Mouse (Mus musculus) cerebellum, postnatal 36 days (tissue): Measurements from ENCODE around the gene Lrrc8a.
A peak's percentile ranks its signal among the peaks of the same experiment; 100 is the strongest.

Source experiments
- DNase-seq, 2 experiments: peaks; one replicate each; pipeline ENCODE4 v3.0.0; 2021 to 2022; ENCODE audit warnings: mixed read lengths in 2 of 2

Gene Lrrc8a

DNA sequence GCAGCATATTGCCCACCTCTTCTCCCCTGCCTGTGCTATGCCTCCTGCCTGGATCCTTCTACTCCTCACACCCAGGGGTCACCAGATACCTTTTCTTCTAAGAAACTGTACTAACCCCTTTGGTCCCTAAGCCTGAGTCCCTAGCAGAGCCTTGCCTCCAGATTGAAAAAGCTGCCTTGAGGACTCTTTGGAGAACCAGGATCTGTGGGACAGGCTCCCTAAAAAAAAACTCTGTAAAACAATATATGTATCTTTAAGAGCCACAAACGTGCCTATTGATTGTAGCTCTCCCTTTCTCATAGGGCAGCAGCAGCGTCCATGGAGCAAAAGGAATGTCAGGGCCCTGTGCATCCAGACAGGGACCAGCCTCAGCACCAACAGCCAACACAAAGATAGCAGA is 2.8 kb downstream of the Lrrc8a start, which contains the start of gene Gm28035:
Gene Gm28035, plus strand, starts transcription at position 301 of the 400 bp plus-strand sequence.
- DNase-seq = no peak

DNA sequence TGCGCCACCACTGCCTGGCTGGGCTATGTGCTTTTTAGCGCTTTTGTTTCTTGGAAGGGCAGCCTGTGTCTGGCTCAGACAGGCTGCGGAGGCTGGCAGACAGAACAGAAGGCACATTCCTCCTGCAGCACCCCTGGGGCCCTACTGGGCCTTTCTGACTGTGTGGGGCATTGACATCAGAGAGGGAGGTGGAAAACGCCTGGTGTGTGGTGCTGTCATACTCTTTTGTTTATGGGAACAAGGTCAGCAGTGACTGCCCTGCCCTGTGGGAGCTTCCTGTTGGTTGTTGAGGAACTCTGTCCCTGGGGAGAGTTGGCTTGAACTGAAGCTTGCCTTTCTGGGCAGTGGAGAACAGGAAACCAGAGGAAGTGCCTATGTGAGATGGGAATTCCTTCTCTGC is 5.0 kb downstream of the Lrrc8a start:
- DNase-seq = peak; percentile 74 to 76

DNA sequence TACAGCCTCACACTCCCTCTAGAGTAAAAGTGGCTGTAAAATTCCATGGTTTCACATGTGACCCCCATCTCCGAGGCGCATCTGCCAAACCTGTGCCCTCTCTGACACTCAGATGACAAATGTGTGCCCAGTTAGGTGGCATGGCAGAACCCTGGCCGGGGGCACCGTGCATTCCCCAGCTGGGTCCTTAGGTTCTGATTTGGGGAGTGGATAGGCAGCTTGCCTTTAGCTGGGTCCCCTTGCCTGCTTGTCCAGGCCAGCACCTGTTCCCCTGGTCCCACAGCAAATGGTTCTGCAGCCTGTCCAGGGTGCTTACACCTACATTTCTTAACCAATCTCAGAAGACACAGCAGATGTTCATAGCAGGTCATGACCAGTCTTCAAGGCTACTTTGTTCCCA is 5.9 kb downstream of the Lrrc8a start:
- peak in 1 of 2 experiments; percentile 6 for DNase-seq

DNA sequence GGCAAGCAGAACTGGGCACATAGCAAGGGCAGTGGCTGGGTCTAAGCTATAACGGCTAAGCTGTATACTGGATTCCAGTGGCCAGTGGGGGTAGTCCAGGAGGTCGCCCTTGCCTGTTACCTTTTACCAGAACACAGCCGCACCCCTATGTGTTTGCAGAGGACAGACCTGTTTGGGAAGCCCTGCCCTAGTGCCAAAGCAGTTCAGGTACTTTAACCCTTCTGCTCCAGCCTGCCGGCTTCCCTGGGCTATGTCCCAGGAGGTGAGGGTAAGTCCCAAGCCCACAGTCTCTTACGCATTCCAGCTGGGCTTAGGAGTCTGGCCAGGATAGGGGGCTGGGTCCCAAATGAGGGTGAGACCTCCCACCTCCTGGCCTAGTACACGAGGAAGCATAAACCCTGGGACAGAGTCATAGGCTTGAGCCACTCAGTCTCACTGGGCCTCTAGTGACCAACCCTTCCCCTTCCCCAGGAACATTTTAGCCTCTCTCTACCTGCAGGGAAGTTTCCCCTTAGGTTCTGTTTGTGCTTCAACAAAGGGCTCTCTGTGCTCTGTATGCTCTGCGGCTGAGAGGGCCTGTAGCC is 7.2 kb downstream of the Lrrc8a start:
- DNase-seq = no peak

DNA sequence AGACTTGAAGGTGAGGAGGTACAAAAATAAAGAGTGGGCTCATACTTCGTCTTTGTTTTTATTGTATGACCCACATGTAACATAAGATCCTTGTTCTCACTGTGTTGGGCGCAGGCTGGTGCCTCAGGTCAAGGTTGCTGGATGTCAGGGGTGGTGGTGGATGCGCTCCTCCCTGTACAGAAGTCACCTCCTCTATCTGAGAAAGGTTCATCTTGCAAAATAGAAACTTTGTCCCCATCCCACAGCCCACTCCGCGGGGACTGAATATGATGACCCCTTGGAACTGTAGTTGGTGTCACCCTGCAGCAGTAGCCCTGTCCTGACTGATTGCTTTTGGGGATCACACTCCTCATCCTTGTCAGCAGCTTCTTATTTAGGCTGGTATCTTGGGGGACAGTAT is 9.5 kb downstream of the Lrrc8a start:
- no peak for DNase-seq

DNA sequence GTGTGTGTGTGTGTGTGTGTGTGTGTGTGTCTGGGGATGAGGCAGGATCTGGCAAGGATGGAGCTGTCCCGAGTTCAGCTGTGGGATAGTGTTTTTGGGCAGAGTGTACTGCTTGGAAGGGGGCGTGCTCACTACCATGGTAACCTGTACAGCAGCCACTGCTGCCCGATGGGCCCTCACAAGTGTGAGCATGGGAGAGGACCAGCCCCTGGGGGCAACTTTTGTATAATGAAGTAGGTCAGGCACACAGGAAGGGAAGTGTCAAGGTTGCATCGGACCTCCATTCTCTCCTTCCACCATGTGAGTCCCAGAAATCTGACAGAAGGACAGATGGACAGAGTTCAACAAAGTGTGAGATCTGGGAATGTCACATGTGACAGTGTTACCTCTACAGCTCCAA is 10.2 kb downstream of the Lrrc8a start:
- peak in 1 of 2 experiments; percentile 8 for DNase-seq

DNA sequence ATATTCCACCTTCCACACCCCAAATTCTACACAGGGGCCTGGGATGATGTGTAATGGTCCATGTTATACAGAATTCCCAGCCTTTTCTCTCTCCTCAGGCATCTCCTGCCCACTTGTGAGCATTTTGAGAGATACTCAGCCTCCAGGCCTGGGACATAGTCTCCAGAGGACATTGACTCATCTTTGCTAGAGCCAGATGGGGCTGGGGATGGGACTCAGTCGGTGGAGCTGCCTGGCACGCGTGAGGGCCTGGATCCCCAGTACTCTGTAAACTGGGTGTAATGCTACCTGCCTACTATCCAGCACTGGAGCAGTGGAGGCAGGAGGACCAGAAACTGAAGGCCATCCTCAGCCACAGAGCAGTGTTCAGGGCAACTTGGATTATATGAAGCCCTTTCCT is 11.7 kb downstream of the Lrrc8a start:
- DNase-seq = no peak

DNA sequence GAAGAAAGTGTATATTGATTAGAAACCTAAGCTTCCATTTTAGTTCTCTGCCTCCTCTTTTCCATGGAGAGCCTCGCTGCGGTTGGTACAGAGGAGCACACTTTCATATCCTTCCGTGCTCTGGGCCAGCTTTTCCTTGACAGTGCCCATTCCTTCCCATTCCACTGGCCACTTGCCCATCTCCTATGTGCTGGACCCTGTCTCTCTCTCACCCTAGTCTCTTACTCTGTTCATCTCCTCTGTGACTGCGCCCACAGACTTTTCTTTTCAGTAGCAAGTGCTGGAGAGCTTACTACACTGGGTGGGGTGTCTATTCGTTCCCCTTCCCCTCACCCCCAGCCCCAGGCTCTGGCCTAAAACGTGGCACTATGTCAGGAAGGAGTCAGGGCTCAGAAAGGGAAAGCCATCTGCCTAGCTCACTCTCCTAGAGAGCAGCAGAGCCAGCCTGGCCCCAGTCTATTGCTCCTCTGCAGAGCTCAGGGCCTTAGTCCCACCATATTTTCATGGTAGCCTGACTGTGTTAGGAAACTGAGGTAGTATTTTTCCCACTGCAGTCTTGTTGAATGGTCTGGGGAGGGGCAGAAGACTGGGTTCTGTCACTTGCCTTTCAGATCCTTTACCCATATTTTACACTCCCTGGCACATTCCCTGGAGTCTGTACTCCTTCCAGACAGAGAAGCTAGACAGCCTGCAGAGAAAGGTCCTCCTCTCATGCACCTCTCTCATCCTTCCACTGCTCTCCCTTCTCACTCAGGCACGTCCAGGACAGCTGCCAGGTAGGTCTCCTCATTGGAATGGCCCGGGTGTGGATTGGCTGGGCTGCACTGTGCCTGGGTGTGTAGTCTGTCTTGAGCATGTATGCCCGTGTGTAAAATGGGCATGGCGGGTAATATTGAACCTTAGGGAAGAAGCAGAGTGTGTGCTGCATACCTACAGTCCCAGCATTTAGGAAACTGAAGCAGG is 12.9 kb downstream of the Lrrc8a start:
- no peak for DNase-seq

DNA sequence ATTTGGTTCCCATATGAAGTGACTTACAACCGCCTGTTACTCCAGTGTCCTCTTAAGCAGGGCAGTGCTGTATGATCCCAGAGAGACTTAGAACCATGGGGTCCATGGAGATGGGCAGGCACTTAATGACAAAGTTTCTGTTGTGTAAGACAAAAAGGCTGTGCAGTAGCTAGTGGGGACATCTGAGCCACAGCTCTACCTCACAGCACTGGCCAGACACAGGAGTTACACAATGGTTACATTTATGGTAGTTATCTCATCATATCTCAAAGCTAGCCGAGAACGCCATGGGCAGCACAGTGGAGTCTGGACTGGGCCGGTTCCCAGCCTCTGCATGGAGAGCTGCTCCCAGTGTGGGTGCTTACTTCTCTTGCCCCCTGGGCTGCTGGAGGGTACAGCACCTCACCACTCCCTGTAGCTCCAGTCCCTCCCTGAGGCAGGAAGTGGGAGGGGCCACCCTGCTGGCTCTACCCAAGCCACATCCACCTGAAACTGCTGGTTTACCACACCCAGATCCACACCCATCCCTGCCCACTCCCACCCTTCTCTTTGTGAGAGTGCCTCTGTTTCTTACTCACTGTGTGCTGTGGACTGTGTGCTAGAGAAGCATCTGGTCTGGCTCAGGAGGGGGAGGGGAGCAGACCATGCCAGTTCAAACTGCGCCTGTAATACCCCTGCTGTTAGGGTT is 14.0 kb downstream of the Lrrc8a start:
- no peak for DNase-seq

DNA sequence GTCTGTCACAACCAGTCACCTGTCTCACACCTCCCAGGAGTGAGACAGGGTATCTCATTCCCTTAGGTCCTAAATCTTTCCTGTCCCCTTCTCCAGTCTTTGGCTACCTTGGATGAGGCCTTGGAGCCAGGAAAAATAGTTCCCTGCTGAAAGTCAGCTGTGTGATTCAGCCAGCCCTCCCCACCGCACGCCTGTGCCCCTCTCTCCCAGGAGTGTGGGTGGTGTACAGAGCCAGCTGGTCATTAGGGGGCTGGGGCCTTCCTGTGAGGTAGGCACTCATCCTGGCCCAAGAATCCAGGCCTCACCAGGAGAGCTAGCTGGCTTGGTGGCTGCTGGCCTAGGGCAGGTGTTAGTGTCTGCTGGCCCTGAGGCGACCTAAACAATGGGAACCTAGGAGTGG is 15.0 kb downstream of the Lrrc8a start:
- no peak for DNase-seq

DNA sequence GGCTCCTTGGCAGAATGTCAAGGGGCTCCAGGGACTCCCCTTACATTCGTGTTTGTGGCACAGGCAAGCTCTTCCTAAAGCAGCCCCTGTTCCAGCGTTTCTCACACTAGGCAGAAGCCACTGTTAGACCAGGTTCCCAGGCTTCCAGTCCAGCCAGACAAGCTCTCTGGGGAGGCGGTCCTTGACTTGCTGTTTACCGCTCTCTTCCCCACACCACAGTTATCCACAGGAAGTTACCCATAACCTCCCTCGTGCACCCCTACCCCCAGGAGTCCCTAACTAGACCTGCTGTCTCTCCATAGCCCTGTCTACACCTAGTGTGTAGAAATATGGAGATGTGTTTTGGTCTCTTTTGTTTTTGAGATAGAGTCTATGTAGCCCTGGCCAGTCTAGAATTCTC is 16.3 kb downstream of the Lrrc8a start:
- DNase-seq = no peak

DNA sequence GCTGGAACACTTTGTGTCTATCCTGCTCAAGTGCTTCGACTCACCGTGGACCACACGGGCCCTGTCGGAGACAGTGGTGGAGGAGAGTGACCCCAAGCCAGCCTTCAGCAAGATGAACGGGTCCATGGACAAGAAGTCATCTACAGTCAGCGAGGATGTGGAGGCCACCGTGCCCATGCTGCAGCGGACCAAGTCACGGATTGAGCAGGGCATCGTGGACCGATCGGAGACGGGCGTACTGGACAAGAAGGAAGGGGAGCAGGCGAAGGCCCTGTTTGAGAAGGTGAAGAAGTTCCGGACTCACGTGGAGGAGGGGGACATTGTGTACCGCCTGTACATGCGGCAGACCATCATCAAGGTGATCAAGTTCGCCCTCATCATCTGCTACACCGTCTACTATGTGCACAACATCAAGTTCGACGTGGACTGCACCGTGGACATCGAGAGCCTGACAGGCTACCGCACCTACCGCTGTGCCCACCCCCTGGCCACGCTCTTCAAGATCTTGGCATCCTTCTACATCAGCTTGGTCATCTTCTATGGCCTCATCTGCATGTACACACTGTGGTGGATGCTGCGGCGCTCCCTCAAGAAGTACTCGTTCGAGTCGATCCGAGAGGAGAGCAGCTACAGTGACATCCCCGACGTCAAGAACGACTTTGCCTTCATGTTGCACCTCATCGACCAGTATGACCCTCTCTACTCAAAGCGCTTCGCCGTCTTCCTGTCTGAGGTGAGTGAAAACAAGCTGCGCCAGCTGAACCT is 18.3 kb downstream of the Lrrc8a start:
- DNase-seq = no peak

DNA sequence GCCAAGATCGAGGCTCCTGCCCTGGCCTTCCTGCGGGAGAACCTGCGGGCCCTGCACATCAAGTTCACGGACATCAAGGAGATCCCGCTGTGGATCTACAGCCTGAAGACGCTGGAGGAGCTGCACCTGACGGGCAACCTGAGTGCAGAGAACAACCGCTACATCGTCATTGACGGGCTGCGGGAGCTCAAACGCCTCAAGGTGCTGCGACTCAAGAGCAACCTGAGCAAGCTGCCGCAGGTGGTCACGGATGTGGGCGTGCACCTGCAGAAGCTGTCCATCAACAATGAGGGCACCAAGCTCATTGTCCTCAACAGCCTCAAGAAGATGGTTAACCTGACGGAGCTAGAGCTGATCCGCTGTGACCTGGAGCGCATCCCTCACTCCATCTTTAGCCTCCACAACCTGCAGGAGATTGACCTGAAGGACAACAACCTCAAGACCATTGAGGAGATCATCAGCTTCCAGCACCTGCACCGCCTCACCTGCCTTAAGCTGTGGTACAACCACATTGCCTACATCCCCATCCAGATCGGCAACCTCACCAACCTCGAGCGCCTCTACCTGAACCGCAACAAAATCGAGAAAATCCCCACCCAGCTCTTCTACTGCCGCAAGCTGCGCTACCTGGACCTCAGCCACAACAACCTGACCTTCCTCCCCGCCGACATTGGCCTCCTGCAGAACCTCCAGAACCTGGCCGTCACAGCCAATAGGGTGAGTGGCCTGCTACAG is 19.3 kb downstream of the Lrrc8a start:
- DNase-seq = no peak

DNA sequence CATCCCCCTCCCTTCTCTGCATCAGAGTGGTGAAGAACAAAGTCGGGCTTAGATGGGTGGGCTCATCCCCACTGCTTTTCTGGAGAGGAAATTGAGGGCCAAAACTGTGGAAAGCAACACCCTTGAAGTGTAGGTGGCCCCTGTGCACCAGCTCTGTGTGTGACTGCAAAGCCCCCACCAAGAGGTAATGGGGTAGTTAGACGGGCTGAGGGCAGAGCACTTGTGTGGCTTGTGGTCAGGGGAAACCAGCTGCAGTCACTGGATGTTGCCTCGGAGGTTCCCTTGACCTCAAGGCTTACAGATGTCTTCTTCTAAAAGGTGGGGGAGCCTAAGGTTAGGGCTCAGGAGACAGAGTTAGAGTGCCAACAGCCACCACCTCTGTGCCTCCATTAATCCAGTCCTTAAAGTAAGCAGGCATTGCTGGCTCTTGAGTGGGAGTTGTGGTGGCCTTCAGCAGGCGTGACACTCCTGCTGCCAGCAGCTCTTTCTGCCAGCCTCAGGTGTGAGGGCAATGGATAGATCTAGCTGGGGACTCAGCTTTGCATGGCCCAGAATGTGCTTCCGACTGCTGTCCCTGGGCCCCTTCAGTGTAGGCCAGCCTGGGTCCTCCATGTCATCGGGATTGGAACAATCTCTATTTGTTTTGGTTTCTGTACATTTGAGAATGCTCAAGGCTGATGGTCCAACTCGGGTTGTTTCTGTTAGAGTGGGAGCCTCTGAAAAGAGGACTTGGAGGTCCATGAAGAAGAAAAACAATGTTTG is 20.4 kb downstream of the Lrrc8a start:
- DNase-seq = no peak

DNA sequence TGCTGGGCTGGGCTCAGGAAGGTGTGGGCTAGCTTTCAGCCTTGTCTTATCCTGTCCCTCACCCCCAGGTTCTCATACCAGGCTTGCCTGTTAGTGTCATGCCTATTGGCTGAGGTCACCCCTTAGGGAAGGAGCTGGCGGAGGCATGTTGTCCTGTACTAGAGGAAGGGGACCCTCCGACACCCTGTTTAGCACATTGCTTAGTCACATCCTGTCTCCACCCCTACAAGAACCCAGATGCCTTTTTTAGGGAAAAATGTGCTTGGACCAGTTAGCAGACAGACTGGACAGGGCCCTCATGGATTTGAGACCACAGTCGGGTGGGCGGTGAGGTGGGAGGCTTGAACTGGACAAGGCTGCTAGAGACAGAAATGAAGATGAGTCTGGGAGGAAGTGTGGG is 21.1 kb downstream of the Lrrc8a start:
- no peak for DNase-seq

DNA sequence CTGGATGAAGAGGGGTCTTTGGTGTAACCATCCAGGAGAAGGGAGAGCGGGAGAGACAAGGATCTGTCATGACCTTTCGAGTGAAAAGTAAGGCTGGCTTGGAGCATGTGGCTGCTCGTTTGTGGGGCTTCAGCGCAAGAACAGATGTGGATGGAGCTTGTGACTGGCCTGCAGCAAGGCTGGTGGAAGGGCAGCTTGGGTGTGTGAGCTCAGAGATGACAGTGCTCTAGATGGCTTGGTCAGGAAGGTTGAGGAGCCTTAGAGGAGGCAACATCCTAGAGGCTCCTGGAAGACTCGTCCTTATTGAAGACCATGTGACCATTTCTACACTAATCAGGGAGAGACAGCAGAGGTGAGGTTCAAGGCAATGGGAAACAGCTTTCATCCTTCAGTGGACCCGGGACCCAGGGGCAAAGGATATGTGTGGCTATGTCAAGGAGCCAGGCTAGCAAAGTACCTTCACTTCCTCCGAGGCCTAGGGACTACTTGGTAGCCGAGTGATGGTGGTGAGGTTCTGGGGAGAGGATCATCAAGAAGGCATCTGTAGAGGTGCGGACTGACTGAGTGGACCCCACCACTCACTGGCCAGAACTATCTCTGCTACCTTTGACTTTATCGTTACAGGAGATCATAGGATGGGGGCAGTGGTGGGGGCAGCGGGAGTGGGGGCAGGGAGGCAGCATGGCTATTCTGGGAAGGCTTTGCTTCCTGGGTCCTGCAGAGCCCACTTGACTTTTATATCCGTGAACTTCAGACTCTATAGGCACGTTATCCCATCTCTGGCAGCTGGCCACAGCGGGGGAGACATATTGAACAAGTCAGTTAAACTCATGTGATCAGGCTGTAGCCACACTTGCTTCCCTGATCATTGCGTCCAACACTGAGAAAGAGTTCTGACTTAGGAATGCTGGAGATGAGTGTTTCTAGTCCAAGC is 21.9 kb downstream of the Lrrc8a start:
- no peak for DNase-seq

DNA sequence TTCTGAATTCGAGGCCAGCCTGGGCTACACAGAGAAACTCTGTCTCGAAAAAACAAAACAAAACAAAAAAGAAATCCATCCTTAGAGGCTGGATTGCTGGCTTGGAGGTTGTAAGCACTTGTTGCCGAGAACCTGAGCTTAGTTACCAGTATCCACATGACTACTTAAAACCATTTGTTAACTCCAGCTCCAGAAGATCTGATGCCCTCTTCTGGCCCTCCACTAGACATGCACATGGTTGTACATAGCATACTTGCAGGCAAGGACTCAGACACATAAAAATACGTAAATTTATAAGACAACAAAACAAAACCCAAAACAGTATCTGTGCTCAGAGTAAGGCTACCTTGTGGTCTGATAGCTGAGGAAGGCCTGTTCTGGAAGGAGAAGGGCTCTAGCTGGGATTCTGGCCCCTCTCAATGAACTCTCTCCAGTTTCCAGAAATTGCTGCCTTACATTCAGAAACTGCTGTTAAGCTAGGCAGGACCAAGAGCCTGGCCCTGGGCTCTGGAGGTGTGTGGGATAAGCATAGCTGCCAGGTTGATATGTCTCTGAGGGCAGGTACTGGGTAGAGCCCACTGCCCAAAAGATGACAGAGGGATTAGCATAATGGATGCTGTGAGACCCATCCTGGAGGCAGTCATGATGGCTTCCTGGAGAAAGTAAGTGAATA is 23.7 kb downstream of the Lrrc8a start:
- no peak for DNase-seq

DNA sequence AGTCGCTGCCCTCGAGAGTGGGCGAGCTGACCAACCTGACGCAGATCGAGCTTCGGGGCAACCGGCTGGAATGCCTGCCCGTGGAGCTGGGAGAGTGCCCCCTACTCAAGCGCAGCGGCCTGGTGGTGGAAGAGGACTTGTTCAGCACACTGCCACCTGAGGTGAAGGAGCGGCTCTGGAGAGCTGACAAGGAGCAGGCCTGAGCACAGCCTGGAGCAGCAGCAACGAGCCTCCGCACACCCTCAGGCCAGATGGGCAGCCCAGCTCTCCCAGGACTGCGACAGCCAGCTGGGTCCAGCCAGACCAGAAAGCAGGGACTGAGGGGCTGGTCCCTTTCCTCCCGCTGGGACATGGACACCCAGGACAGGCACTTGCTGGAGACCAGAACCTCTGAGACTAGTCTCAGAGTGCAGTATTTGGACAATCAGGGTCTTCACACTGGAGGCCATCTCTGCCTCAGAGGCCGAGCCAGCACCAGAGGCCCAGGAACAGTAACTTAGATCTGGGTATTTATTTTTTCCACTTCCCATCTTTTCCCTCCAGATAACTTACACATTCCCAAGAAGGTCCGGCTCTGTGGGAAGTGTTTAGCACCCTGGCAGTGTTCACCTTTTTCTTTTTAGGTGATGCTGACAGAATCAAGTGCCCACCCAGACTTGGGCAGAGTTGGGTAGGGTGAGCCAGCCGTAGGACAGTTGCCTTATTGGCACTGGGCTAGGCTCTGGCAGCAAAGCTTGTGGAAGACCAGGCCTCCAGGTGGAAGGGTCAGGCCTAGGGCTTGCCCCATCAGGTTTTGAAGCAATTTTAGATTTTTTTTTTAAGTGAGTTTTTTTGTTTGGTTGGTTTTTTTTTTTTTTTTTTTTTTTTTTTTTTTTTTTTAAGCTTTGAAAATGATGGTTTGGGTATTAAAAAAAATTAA is 24.7 kb downstream of the Lrrc8a start:
- no peak for DNase-seq
